Mouse (Mus musculus) ES-Bruce4 (cell line): ENCODE data around the gene Dnah8. TPM values are rescaled to one million over a fixed set of nuclear protein-coding genes. Genes with fewer than 3 reads are reported as not detected.
A peak's percentile ranks its signal among the peaks of the same experiment; 100 is the strongest.

Experiments
- H3K27ac ChIP-seq: 2 replicates; pipeline ENCODE4 v1.5.1; 2012; ENCODE audit warnings: low read length, inconsistent platforms; ENCODE audit not compliant: insufficient read depth
- H3K27me3 ChIP-seq: 2 replicates; pipeline ENCODE4 v1.6.1; 2012; ENCODE audit warnings: mild to moderate bottlenecking, low read length, inconsistent platforms; ENCODE audit not compliant: control insufficient read depth, poor library complexity, insufficient read depth, severe bottlenecking
- H3K36me3 ChIP-seq: 2 replicates; pipeline ENCODE4 v1.6.1; 2012; ENCODE audit warnings: inconsistent platforms, mild to moderate bottlenecking, low read length, moderate library complexity; ENCODE audit not compliant: control insufficient read depth, poor library complexity, insufficient read depth, severe bottlenecking
- H3K4me1 ChIP-seq: one replicate; pipeline ENCODE4 v1.8.1; 2011; ENCODE audit warnings: low read length; ENCODE audit not compliant: control insufficient read depth, insufficient read depth
- H3K4me3 ChIP-seq: 2 replicates; pipeline ENCODE4 v1.5.1; 2011; ENCODE audit warnings: low read depth, mild to moderate bottlenecking, low read length
- H3K9ac ChIP-seq: 2 replicates; pipeline ENCODE4 v1.6.1; 2012; ENCODE audit warnings: low read depth, mild to moderate bottlenecking, inconsistent platforms; ENCODE audit not compliant: poor library complexity, severe bottlenecking
- H3K9me3 ChIP-seq: replicated peaks from 2 replicates; pipeline ENCODE4 v1.6.1; 2012; ENCODE audit warnings: mild to moderate bottlenecking, low read length, inconsistent platforms; ENCODE audit not compliant: control insufficient read depth, poor library complexity, insufficient read depth, severe bottlenecking
- CTCF ChIP-seq: IDR thresholded peaks from one replicate; pipeline ENCODE4 v1.8.1; 2011; ENCODE audit warnings: low read depth, low read length
- EP300 ChIP-seq: IDR thresholded peaks from 2 replicates; pipeline ENCODE4 v1.6.1; 2011; ENCODE audit warnings: low read depth, low read length; ENCODE audit not compliant: insufficient read depth
- POLR2A ChIP-seq: IDR thresholded peaks from one replicate; pipeline ENCODE4 v1.8.1; 2011; ENCODE audit warnings: low read length; ENCODE audit not compliant: insufficient read depth
- polyA plus RNA-seq: library from polyadenylated mRNA; stranded (reverse); fragments of >200 nt; gene quantifications from 2 replicates; pipeline ENCODE4 v1.2.4, GENCODE M21; 2011; ENCODE audit warnings: low read depth; ENCODE audit not compliant: missing spikeins, insufficient read depth, insufficient read length

Gene Dnah8
- polyA plus RNA-seq, 1 experiment, result 25.8 TPM

GRCm38 (mm10) chr17:30752370-30752818 is 128.2 kb downstream of the Dnah8 start:
- no peak for TF ChIP-seq CTCF
- TF ChIP-seq POLR2A, result no peak
- TF ChIP-seq EP300, result no peak
- no peaks in the 10 kb centered on the region for H3K27me3 ChIP-seq
- no peak overlapping the region for H3K4me3 ChIP-seq
- 0 out of 2 replicates have a peak, but pooled peaks cover 3% of the 10 kb centered on the region for H3K9me3 ChIP-seq
- H3K4me1 ChIP-seq, result no peaks in the 10 kb centered on the region
- no peak overlapping the region for H3K27ac ChIP-seq
- no peaks in the 10 kb centered on the region for H3K36me3 ChIP-seq
- no peak overlapping the region for H3K9ac ChIP-seq

- no peak overlapping the region for H3K27ac ChIP-seq
- no peak overlapping the region for H3K4me3 ChIP-seq
- H3K27me3 ChIP-seq, result no peaks in the 10 kb centered on the region
- no peak overlapping the region for H3K9ac ChIP-seq
- no peaks in the 10 kb centered on the region for H3K36me3 ChIP-seq
- H3K4me1 ChIP-seq, result no peaks in the 10 kb centered on the region
- H3K9me3 ChIP-seq, result 0 out of 2 replicates have a peak, but pooled peaks cover 3% of the 10 kb centered on the region
- no peak for TF ChIP-seq POLR2A
- TF ChIP-seq CTCF, result no peak
- TF ChIP-seq EP300, result no peak
Measured at GRCm38 (mm10) chr17:30753201-30753600, 129.0 kb downstream of the Dnah8 start.

GRCm38 (mm10) chr17:30756771-30757170 is 132.6 kb downstream of the Dnah8 start:
- no peak overlapping the region for H3K9ac ChIP-seq
- H3K36me3 ChIP-seq, result no peaks in the 10 kb centered on the region
- H3K27ac ChIP-seq, result no peak overlapping the region
- H3K4me3 ChIP-seq, result no peak overlapping the region
- 0 out of 2 replicates have a peak, but pooled peaks cover 3% of the 10 kb centered on the region for H3K9me3 ChIP-seq
- TF ChIP-seq EP300 (no peak), CTCF (peak; percentile 8)
- H3K4me1 ChIP-seq, result no peaks in the 10 kb centered on the region
- no peaks in the 10 kb centered on the region for H3K27me3 ChIP-seq

- Histone ChIP-seq H3K27me3 (no peaks in the 10 kb centered on the region), H3K4me1 (no peaks in the 10 kb centered on the region), H3K27ac (no peak overlapping the region), H3K9ac (no peak overlapping the region), H3K4me3 (no peak overlapping the region), H3K36me3 (no peaks in the 10 kb centered on the region), H3K9me3 (peaks cover 3% of the 10 kb centered on the region; the same call in 1 of the 2 replicates)
- TF ChIP-seq EP300, result no peak
- TF ChIP-seq CTCF, result peak; percentile 42
Measured at GRCm38 (mm10) chr17:30760307-30760706, 136.2 kb downstream of the Dnah8 start.

GRCm38 (mm10) chr17:30764276-30764675 is 140.1 kb downstream of the Dnah8 start:
- no peak overlapping the region for H3K9ac ChIP-seq
- H3K9me3 ChIP-seq, result no peaks in the 10 kb centered on the region; the same call in 1 of the 2 replicates
- TF ChIP-seq EP300 (no peak), POLR2A (no peak), CTCF (no peak)
- no peaks in the 10 kb centered on the region for H3K36me3 ChIP-seq
- H3K4me1 ChIP-seq, result no peaks in the 10 kb centered on the region
- H3K4me3 ChIP-seq, result no peak overlapping the region
- no peaks in the 10 kb centered on the region for H3K27me3 ChIP-seq
- H3K27ac ChIP-seq, result no peak overlapping the region

GRCm38 (mm10) chr17:30774416-30774815 is 150.3 kb downstream of the Dnah8 start:
- H3K4me3 ChIP-seq, result no peak overlapping the region
- no peak overlapping the region for H3K27ac ChIP-seq

More at GRCm38 (mm10) chr17:30774416-30774815, 150.3 kb downstream of the Dnah8 start:
- Histone ChIP-seq H3K36me3 (no peaks in the 10 kb centered on the region), H3K4me1 (no peaks in the 10 kb centered on the region), H3K9ac (no peak overlapping the region), H3K27me3 (no peaks in the 10 kb centered on the region), H3K9me3 (no peaks in the 10 kb centered on the region)
- TF ChIP-seq CTCF (no peak), EP300 (no peak), POLR2A (no peak)
